Mouse (Mus musculus): ENCODE results near the gene Lsm11. TPM values are rescaled to one million over a fixed set of nuclear protein-coding genes. Genes with fewer than 3 reads are reported as not detected.

The Lsm11 gene
- total and polyA plus RNA-seq, 2 experiments from 2014 or later: 23.6 to 61.7 TPM

DNA sequence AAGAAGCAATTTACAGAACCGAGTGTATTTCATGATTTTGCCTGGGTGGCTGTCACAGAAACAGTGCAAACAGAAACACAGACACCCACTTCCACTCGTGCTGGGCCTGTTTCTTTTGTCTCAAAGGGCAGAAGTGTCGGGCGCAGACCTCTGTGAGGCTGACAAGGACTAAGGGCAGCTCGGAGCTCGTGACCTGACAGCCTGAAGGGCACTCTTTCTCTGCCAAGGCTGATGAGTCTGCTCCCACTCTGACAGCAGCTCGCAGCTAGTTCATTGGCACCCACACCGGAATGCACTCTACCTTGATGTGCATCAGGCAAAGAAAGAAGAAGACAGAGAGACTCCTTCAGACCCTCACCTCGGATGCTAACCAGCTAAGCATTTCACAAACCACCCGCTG lies 15.2 kb downstream of the Lsm11 start:
- DNase-seq (no peak), ATAC-seq (no peak)
- 87% methylated on average over 10 of the region's 10 CpGs for WGBS
- Histone ChIP-seq H3K4me2 (ENCODE audit: low read depth) (no peak overlapping the region), H3K9me3 (ENCODE audit: low read length) (no peaks in the 10 kb centered on the region), H3K4me1 (ENCODE audit: insufficient read depth) (0 out of 2 replicates have a peak, but pooled peaks cover 5% of the 10 kb centered on the region), H3K27me3 (ENCODE audit: insufficient read depth, low read length) (no peaks in the 10 kb centered on the region), H3K9ac (no peak overlapping the region), H3K27ac (ENCODE audit: low read depth, low read length) (no peak overlapping the region), H3K36me3 (ENCODE audit: insufficient read depth) (peaks cover 33% of the 10 kb centered on the region), H3K4me3 (ENCODE audit: low read depth, low read length) (no peak overlapping the region)
- TF ChIP-seq CTCF (IDR thresholded peaks at IDR 0.05; ENCODE audit: low read depth): no peak

DNA sequence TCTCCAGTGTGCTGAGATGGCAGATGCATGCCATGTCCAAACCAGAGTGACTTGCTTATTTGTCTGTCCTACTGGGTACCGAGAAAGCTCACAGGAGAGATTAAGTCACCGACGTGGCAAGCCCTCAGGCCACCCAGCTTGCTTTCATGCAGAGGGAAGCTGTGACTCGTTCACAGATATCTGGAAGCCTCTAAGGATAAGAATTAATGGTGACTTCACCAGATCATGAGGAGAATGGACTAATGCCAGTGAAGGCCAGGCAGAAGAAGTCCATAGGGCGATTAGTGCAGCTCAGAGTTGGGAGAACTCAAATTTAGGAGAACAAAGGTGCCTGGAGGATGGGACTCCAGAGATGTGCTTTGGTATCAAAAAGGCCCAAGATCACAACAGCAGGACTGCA lies 17.3 kb downstream of the Lsm11 start:
- 68% methylated on average over 5 of the region's 5 CpGs for whole genome bisulfite sequencing
- Histone ChIP-seq H3K4me2 (ENCODE audit: low read depth) (no peak overlapping the region), H3K27me3 (ENCODE audit: insufficient read depth, low read length) (no peaks in the 10 kb centered on the region), H3K4me3 (ENCODE audit: low read depth, low read length) (no peak overlapping the region), H3K36me3 (ENCODE audit: insufficient read depth) (peaks cover 17% of the 10 kb centered on the region; the same call in 1 of the 2 replicates), H3K4me1 (ENCODE audit: insufficient read depth) (0 out of 2 replicates have a peak, but pooled peaks cover 5% of the 10 kb centered on the region), H3K9me3 (ENCODE audit: low read length) (no peaks in the 10 kb centered on the region), H3K27ac (ENCODE audit: low read depth, low read length) (no peak overlapping the region), H3K9ac (no peak overlapping the region)
- ATAC-seq (no peak), DNase-seq (no peak)
- no peak for TF ChIP-seq CTCF (IDR thresholded peaks at IDR 0.05; ENCODE audit: low read depth)

DNA sequence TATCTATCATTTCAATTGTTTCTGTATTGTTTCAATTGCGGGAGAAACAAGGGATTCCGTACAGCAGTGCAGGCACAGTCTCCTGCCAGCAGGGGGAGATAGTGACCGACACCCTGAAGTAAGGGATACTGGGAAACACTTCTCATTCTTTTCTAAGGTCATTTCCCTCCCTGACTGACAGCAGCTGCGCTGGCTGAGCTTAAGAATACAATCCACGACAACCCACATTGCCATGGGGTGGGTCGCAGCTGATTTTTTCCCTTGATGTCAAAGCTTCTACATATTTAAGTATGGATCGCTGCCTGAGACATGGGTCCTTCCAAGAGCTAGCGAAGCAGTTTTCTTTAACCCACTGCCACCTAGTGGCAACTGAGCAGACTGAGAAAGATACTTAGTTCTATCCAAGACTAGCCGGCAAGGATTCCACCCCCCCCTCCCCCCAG lies 18.1 kb downstream of the Lsm11 start:
- Histone ChIP-seq H3K9ac (peak overlapping the region; percentile 35; the same call in 1 of the 2 replicates), H3K9me3 (ENCODE audit: low read length) (no peaks in the 10 kb centered on the region), H3K27ac (ENCODE audit: low read depth, low read length) (no peak overlapping the region; the same call in 1 of the 2 replicates), H3K36me3 (ENCODE audit: insufficient read depth) (peaks cover 17% of the 10 kb centered on the region; the same call in 1 of the 2 replicates), H3K4me1 (ENCODE audit: insufficient read depth) (0 out of 2 replicates have a peak, but pooled peaks cover 5% of the 10 kb centered on the region), H3K27me3 (ENCODE audit: insufficient read depth, low read length) (no peaks in the 10 kb centered on the region), H3K4me3 (ENCODE audit: low read depth, low read length) (peak overlapping the region; percentile 42), H3K4me2 (ENCODE audit: low read depth) (peak overlapping the region; percentile 52)
- DNase-seq (peak; percentile 92), ATAC-seq (peak; percentile 96)
- TF ChIP-seq CTCF (IDR thresholded peaks at IDR 0.05; ENCODE audit: low read depth): peak; percentile 89
- under 1% methylated on average over 9 of the region's 9 CpGs for WGBS

DNA sequence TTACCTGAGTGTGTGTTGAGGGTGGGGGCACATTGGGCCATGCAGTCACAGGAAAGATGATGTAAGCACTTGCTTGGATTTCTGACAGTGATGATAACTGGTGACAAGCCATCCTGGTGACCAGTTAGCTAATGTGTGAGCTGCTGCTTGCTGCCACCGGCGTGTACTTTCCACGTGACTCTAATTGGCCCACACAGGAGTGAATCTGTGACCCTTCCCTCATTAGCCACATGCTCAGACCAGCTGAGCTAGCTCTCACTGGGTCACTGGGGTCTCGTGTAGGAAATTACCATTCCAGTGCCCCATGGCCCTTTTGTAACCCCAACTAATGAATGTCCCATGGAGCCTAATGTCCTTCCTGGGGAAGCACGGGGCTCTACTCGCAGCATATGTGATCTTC lies 19.3 kb downstream of the Lsm11 start:
- no peaks in the 10 kb centered on the region for H3K27me3 ChIP-seq (ENCODE audit: insufficient read depth, low read length)
- H3K4me3 ChIP-seq (ENCODE audit: low read depth, low read length): no peak overlapping the region
- H3K36me3 ChIP-seq (ENCODE audit: insufficient read depth): 0 out of 2 replicates have a peak, but pooled peaks cover 14% of the 10 kb centered on the region
- no peak overlapping the region for H3K4me2 ChIP-seq (ENCODE audit: low read depth)
- H3K27ac ChIP-seq (ENCODE audit: low read depth, low read length): no peak overlapping the region
- TF ChIP-seq CTCF (IDR thresholded peaks at IDR 0.05; ENCODE audit: low read depth): no peak
- no peak for DNase-seq
- 42% methylated on average over 6 of the region's 6 CpGs for WGBS
- no peak for ATAC-seq
- H3K9ac ChIP-seq: no peak overlapping the region
- 0 out of 2 replicates have a peak, but pooled peaks cover 5% of the 10 kb centered on the region for H3K4me1 ChIP-seq (ENCODE audit: insufficient read depth)
- H3K9me3 ChIP-seq (ENCODE audit: low read length): no peaks in the 10 kb centered on the region

DNA sequence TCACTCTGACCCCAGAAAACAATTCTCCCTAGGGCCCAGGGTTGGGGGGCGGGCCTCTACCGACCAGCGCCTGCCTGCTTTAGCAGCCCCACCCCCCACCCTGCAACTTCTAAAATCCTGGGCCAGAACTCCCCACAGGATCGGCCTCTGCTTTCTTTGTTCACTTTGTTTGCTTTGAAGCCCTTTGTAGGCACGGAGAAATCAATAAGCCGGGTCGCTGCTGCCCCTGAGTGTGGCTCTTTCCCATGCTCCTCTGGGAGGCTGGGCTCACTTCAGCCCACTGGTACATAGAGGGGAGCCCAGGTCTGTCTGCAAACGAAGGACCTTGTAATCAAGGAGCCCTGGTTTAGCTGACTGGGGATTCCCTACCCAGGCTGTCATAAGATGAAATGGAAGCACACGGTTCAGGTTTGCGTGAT lies 23.2 kb downstream of the Lsm11 start:
- no peaks in the 10 kb centered on the region for H3K27me3 ChIP-seq (ENCODE audit: insufficient read depth, low read length)
- no peak overlapping the region for H3K9ac ChIP-seq
- DNase-seq (no peak), ATAC-seq (no peak)
- TF ChIP-seq CTCF (IDR thresholded peaks at IDR 0.05; ENCODE audit: low read depth): no peak
- no peaks in the 10 kb centered on the region for H3K36me3 ChIP-seq (ENCODE audit: insufficient read depth)
- 0 out of 2 replicates have a peak, but pooled peaks cover 3% of the 10 kb centered on the region for H3K4me1 ChIP-seq (ENCODE audit: insufficient read depth)
- H3K9me3 ChIP-seq (ENCODE audit: low read length): no peaks in the 10 kb centered on the region
- H3K4me3 ChIP-seq (ENCODE audit: low read depth, low read length): no peak overlapping the region
- 8% methylated on average over 10 of the region's 10 CpGs for WGBS
- no peak overlapping the region for H3K4me2 ChIP-seq (ENCODE audit: low read depth)
- H3K27ac ChIP-seq (ENCODE audit: low read depth, low read length): no peak overlapping the region

DNA sequence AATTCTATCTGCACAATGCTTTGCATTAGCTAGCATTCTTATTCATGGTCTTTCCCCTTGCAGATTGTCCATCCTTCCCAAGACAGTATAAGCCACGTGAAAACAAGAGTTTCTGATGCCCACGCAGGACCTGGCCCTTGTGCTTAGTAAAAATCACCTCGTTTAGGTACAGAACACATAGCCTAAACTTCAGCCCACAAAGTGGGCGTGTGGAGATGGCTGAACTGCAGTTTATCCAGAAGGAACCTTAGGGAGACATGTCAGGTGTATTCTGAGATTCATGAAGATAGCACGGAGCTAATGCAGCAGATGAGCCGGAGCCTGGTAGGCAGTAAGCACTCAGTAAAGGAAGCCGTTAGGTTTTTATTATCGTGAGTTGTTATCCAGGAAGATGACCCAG lies 23.7 kb downstream of the Lsm11 start:
- no peak overlapping the region for H3K9ac ChIP-seq
- DNase-seq (no peak), ATAC-seq (no peak)
- no peaks in the 10 kb centered on the region for H3K36me3 ChIP-seq (ENCODE audit: insufficient read depth)
- H3K27me3 ChIP-seq (ENCODE audit: insufficient read depth, low read length): no peaks in the 10 kb centered on the region
- H3K4me3 ChIP-seq (ENCODE audit: low read depth, low read length): no peak overlapping the region
- WGBS: 47% methylated on average over 8 of the region's 8 CpGs
- no peaks in the 10 kb centered on the region for H3K4me1 ChIP-seq (ENCODE audit: insufficient read depth)
- no peak overlapping the region for H3K27ac ChIP-seq (ENCODE audit: low read depth, low read length)
- H3K4me2 ChIP-seq (ENCODE audit: low read depth): no peak overlapping the region
- no peak for TF ChIP-seq CTCF (IDR thresholded peaks at IDR 0.05; ENCODE audit: low read depth)
- H3K9me3 ChIP-seq (ENCODE audit: low read length): no peaks in the 10 kb centered on the region

DNA sequence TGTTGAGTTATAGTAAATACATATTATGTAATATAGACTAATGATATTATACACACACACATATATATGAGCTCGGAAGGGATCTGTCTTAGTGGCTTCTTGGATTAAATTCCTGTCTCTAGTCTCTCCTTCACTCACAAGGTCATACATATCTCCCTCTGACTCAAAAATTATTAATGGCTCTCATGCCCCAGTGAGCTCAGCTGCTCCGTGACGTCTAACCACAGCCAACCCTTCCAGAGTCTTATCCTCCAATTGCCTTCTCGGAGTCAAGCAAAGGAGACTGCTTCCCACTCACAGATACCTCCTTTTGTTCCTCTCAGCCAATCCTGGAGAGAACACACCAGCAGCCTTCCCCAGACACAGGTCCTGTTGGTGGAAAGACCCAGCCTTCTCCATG lies 25.9 kb downstream of the Lsm11 start:
- WGBS: 83% methylated on average over 4 of the region's 4 CpGs
- Histone ChIP-seq H3K27me3 (ENCODE audit: insufficient read depth, low read length) (no peaks in the 10 kb centered on the region), H3K9ac (no peak overlapping the region), H3K4me1 (ENCODE audit: insufficient read depth) (no peaks in the 10 kb centered on the region), H3K27ac (ENCODE audit: low read depth, low read length) (no peak overlapping the region), H3K4me3 (ENCODE audit: low read depth, low read length) (no peak overlapping the region), H3K4me2 (ENCODE audit: low read depth) (no peak overlapping the region), H3K36me3 (ENCODE audit: insufficient read depth) (no peaks in the 10 kb centered on the region), H3K9me3 (ENCODE audit: low read length) (no peaks in the 10 kb centered on the region)
- ATAC-seq: no peak
- no peak for TF ChIP-seq CTCF (IDR thresholded peaks at IDR 0.05; ENCODE audit: low read depth)
- DNase-seq: no peak

Measured in forebrain, postnatal 0 days (tissue).